Mouse (Mus musculus) stomach, embryonic 16.5 days (tissue): ENCODE measurements around the gene Myog. TPM values are rescaled to one million over a fixed set of nuclear protein-coding genes. Genes with fewer than 3 reads are reported as not detected.

Source experiments
- ATAC-seq: fragments of 200-750 bp; cut with Nextera tagmentation; 2 replicates; pipeline ENCODE4 v1.8.0; 2017; ENCODE audit warnings: moderate number of reproducible peaks, moderate TSS enrichment; ENCODE audit not compliant: insufficient read depth, low FRiP score
- H3K27ac ChIP-seq: fragments of 300-500 bp; sonication (generic); 2 replicates; pipeline ENCODE4 v1.5.1; 2014; ENCODE audit warnings: low read length
- H3K27me3 ChIP-seq: fragments of 300-500 bp; sonication (generic); 2 replicates; pipeline ENCODE4 v1.6.1; 2014; ENCODE audit warnings: low read length, control low read depth, mixed read lengths; ENCODE audit not compliant: control insufficient read depth, insufficient read depth
- H3K36me3 ChIP-seq: fragments of 300-500 bp; sonication (generic); 2 replicates; pipeline ENCODE4 v1.6.1; 2014; ENCODE audit warnings: low read length; ENCODE audit not compliant: control insufficient read depth, insufficient read depth
- H3K4me1 ChIP-seq: fragments of 300-500 bp; sonication (generic); 2 replicates; pipeline ENCODE4 v1.6.1; 2014; ENCODE audit warnings: low read length, control low read depth, mixed read lengths; ENCODE audit not compliant: control insufficient read depth, insufficient read depth
- H3K4me2 ChIP-seq: fragments of 300-500 bp; sonication (generic); 2 replicates; pipeline ENCODE4 v1.6.1; 2014; ENCODE audit warnings: low read depth, low read length, mixed read lengths
- H3K4me3 ChIP-seq: fragments of 300-500 bp; sonication (generic); replicated peaks from 2 replicates; pipeline ENCODE4 v1.5.1; 2014; ENCODE audit warnings: mild to moderate bottlenecking, low read length
- H3K9ac ChIP-seq: fragments of 300-500 bp; sonication (generic); 2 replicates; pipeline ENCODE4 v1.6.1; 2014; ENCODE audit warnings: low read length
- H3K9me3 ChIP-seq: fragments of 300-500 bp; sonication (generic); replicated peaks from 2 replicates; pipeline ENCODE4 v1.6.1; 2016; ENCODE audit warnings: low read length, control low read depth; ENCODE audit not compliant: control insufficient read depth
- WGBS: fragments of 180-500 bp; shearing (Covaris S2); extraction: QIAGEN DNeasy Blood & Tissue Kit; methylation state at CpG from one replicate; pipeline ENCODE4 v1.1.7; 2014; 5-methylcytosine and 5-hydroxymethylcytosine counted together
- polyA plus RNA-seq: library from polyadenylated mRNA; unstranded; fragments of >200 nt; fragmentation: Nextera tagmentation; extraction: Ambion mirVana; gene quantifications from 2 replicates; pipeline ENCODE4 v1.2.1, GENCODE M21; 2015

The Myog gene
- polyA plus RNA-seq, 1 experiment from 2014 or later: 28.7 TPM

DNA sequence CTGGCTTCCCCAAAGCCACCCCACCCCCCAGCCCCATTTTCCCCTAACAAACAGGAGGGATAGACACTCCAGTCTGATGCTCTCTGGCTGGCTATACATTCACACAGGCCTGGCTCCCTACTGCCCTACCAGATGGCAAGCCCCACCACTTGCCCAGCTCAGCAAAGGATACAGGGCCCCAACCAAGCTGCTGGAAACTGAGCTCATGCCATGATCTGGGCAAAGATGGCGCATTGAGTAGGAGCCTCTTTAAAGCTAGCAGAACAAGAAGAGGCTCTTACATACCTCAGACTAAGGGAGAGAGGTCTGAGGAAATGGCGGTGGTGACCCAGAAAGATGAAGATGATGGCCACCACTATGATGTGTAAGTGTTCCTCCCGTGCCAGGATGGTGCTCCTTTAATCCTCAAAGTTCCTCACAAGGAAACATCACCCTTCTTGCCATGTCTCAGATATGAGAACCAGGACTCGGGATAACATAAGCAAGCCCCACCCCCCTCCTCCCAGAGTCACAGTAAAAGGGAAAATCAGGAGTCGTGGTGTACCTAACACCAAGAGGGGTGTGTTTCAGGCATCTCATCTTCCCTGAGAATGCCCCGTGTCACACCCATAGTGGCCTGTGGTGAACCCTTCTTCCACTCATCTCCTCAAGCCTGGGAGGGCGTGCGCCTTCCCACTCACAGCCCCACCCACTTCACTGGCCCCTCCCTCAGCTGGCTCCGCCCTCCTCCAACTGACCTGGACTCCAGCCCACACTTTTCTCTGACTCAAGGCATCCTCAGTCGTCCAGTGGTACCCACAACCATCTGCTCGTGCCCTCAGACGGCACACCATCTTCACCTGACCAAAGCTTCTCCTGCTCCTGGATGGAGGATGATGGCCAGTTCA lies 46.4 kb downstream of the Myog start:
- WGBS: 78% methylated on average over 12 of the region's 12 CpGs
- H3K4me3 ChIP-seq: no peak overlapping the region
- H3K36me3 ChIP-seq: no peaks in the 10 kb centered on the region
- no peak overlapping the region for H3K27ac ChIP-seq
- peaks cover 7% of the 10 kb centered on the region for H3K4me1 ChIP-seq
- no peak overlapping the region for H3K4me2 ChIP-seq
- H3K9ac ChIP-seq: no peak overlapping the region
- ATAC-seq: no peak
- H3K27me3 ChIP-seq: no peaks in the 10 kb centered on the region
- H3K9me3 ChIP-seq: peaks cover 3% of the 10 kb centered on the region; the same call in 1 of the 2 replicates

DNA sequence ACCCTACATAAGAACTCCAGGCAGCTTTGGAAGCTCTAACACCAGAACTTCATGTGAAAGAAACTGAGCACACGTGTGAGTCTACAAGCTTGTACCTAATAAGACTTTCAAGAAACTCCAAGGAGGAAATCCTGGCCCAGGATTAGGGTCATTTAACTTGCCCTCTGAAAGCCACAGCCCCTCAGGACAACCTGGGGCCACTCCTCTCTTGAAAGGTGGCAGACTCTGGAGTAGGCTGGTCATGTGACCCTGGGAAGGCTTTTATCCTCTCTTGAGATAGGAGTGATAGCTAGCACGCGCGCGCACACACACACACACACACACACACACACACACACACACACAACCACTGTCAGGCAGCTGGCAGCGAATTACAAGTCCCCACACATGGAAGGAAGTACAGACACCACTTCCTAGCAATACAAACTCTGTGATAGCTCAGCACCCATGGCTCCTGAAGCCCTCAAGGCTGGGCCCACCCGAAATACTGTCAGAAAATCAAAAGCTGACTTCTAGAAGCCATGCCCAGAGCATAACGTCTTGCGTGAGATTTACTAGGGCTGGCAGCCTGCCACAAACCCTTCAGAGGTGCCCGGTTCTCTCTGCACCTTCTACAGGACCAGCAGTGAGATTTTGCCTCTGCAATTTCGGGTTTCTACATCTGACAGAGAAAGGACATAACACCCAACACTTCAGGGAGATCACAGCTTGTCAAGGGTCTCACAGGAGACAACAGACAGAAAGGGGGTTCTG lies 47.3 kb downstream of the Myog start:
- no peak overlapping the region for H3K27ac ChIP-seq

DNA sequence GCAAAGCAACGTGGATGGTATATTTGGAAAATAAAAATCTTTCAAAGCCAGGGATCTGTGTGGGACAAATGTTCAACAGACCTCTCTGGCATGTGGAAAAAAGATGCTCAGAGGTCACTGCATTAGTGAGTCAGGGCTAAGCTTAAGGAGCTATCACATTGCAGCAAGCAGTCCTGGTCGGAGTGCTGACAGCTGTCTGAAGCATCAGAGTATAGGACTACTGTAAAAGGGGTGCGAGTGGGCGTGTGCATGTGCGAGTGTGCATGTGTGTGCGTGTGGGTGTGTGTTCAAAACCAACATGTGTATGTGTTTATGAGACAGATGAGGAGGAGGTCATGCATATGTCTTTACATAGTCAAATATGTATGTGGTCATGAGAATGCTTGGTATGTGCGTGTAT lies 49.4 kb downstream of the Myog start:
- 88% methylated on average over 7 of the region's 7 CpGs for WGBS
- Histone ChIP-seq H3K9me3 (peaks cover 3% of the 10 kb centered on the region; the same call in 1 of the 2 replicates), H3K4me1 (peaks cover 7% of the 10 kb centered on the region), H3K9ac (no peak overlapping the region), H3K36me3 (no peaks in the 10 kb centered on the region), H3K27ac (no peak overlapping the region), H3K27me3 (no peaks in the 10 kb centered on the region), H3K4me3 (no peak overlapping the region), H3K4me2 (no peak overlapping the region)
- no peak for ATAC-seq

More for the DNA sequence above, 47.3 kb downstream of the Myog start:
- ATAC-seq: no peak
- no peaks in the 10 kb centered on the region for H3K36me3 ChIP-seq
- H3K9me3 ChIP-seq: peaks cover 3% of the 10 kb centered on the region; the same call in 1 of the 2 replicates
- no peak overlapping the region for H3K4me3 ChIP-seq
- WGBS: 68% methylated on average over 11 of the region's 11 CpGs
- H3K4me1 ChIP-seq: peaks cover 6% of the 10 kb centered on the region
- H3K4me2 ChIP-seq: no peak overlapping the region
- H3K9ac ChIP-seq: no peak overlapping the region
- H3K27me3 ChIP-seq: no peaks in the 10 kb centered on the region

DNA sequence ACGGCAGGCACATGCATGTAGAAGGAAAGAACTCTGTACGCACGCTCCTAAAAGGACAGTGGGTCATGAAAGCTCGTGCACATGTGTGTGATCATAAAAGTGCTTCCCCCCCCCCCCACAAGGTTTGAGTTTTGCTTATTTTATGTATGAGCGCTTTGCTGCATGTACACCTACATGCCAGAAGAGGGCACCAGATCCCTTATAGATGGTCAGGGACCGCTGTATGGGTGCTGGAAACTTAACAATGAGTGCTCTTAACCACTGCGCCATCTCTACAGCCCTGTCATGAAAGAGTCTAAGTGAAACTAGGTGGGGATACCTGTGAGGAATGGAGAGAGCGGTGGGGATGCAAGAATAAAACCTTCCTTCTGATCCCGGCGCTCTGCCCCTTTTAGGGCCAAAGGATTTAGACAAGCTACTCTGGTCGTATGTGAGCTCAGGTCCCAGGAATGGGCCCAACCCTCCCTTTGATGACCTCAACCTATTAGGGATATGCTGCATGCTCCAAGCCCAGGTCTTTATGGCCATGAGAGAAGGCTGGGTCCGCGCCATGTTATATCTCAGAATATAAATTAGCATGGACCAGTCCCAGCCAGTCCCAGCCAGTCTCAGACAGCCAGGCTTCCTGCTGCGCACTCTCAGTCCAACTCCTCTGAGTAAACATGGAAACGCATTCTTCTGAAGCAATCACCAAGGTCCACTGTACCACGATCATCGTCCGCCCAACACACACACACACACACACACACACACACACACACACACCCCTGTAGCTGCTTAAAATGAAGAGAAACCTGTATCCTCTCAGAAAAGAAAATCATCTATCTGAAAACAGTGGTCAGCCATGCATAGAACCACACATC lies 50.2 kb downstream of the Myog start:
- H3K27ac ChIP-seq: no peak overlapping the region
- 93% methylated on average over 18 of the region's 18 CpGs for whole genome bisulfite sequencing
- ATAC-seq: no peak

DNA sequence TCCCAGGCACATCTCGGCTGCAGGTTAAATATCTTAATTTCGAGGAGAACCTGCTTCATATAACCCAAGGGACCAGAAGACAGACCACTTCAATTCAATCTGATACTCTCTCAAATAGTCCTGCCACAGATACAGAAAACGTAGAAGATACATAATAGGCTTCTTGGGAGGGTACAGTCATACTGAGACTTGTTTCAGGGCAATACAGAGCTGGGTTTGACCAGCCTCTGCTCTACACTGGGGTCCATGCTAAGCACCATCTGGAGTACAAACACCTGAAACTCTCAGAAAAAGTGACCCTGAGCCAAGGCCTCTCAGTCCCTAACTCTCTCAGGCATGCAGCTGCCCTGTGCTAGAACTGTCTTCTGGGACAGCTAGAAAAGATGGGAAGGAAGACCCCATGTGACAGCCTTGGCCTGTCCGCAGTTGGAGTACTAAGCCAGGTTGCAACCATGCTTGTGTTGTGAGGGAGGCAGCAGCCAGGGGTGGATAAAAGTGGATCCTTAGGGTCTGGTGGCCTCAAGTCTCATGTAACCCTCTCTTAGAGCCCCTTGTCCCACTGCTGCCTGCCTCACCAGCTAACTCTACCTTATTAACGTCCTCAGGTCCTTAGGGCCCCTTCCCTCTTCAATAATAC lies 52.0 kb downstream of the Myog start:
- Histone ChIP-seq H3K9me3 (peaks cover 3% of the 10 kb centered on the region; the same call in 1 of the 2 replicates), H3K9ac (no peak overlapping the region), H3K36me3 (no peaks in the 10 kb centered on the region), H3K4me2 (no peak overlapping the region), H3K27ac (no peak overlapping the region), H3K27me3 (no peaks in the 10 kb centered on the region), H3K4me1 (peaks cover 14% of the 10 kb centered on the region), H3K4me3 (no peak overlapping the region)
- 73% methylated on average over 5 of the region's 5 CpGs for whole genome bisulfite sequencing
- no peak for ATAC-seq

More for the DNA sequence above, 50.2 kb downstream of the Myog start:
- H3K4me2 ChIP-seq: no peak overlapping the region
- H3K9ac ChIP-seq: no peak overlapping the region
- H3K27me3 ChIP-seq: no peaks in the 10 kb centered on the region
- H3K9me3 ChIP-seq: peaks cover 3% of the 10 kb centered on the region; the same call in 1 of the 2 replicates
- H3K36me3 ChIP-seq: no peaks in the 10 kb centered on the region
- H3K4me3 ChIP-seq: no peak overlapping the region
- H3K4me1 ChIP-seq: peaks cover 14% of the 10 kb centered on the region

Other genes starting within 250 kb of the Myog start
- gene Btg2, start 210.9 kb upstream of the Myog start, polyA plus RNA-seq: 98.5 and 110 TPM in 2 replicates
- 4.8 and 8.4 TPM in 2 replicates for gene Chit1, start 178.7 kb upstream of the Myog start, polyA plus RNA-seq
- gene Chil1, start 107.8 kb upstream of the Myog start, polyA plus RNA-seq: 3.6 and 4.9 TPM in 2 replicates
- 0.35 and 9.0 TPM in 2 replicates for gene Mybph, start 96.5 kb upstream of the Myog start, polyA plus RNA-seq
- 15.3 and 22.3 TPM in 2 replicates for gene Adora1, start 54.6 kb upstream of the Myog start, polyA plus RNA-seq
- gene Ppfia4, start 42.9 kb downstream of the Myog start, polyA plus RNA-seq: 6.8 and 6.9 TPM in 2 replicates
- gene Tmem183a, start 72.0 kb downstream of the Myog start, polyA plus RNA-seq: 93.7 and 104 TPM in 2 replicates
- gene 4933406M09Rik, start 96.0 kb downstream of the Myog start, polyA plus RNA-seq: not detected in 2 replicates
- gene Cyb5r1, start 115.6 kb downstream of the Myog start, polyA plus RNA-seq: 39.7 and 41.5 TPM in 2 replicates
- 88.7 and 97.7 TPM in 2 replicates for gene Adipor1, start 125.4 kb downstream of the Myog start, polyA plus RNA-seq
- gene Klhl12, start 165.5 kb downstream of the Myog start, polyA plus RNA-seq: 23.1 and 23.7 TPM in 2 replicates
- gene Rabif, start 204.7 kb downstream of the Myog start, polyA plus RNA-seq: 40.2 and 45.4 TPM in 2 replicates